Mouse (Mus musculus) heart, embryonic 13.5 days (tissue): Measurements from ENCODE around the gene Dhx16. TPM values are rescaled to one million over a fixed set of nuclear protein-coding genes. Genes with fewer than 3 reads are reported as not detected.
"Not testable (repeated sequence)": the region's sequence is repeated elsewhere in the genome, so short reads cannot be mapped to it uniquely, and the experiment has no call there.

Experiments used
- ATAC-seq: fragments of 200-750 bp; cut with Nextera tagmentation; 2 replicates; pipeline ENCODE4 v1.8.0; 2017; ENCODE audit warnings: moderate TSS enrichment; ENCODE audit not compliant: insufficient number of reproducible peaks, low FRiP score, low TSS enrichment; ENCODE audit errors: extremely low read depth
- H3K27ac ChIP-seq: fragments of 300-500 bp; sonication (generic); replicated peaks from 2 replicates; pipeline ENCODE4 v1.5.1; 2015; ENCODE audit warnings: moderate library complexity, mild to moderate bottlenecking, inconsistent platforms
- H3K27me3 ChIP-seq: fragments of 300-500 bp; sonication (generic); replicated peaks from 2 replicates; pipeline ENCODE4 v1.6.1; 2015; ENCODE audit warnings: mild to moderate bottlenecking, inconsistent platforms
- H3K36me3 ChIP-seq: fragments of 300-500 bp; sonication (generic); 2 replicates; pipeline ENCODE4 v1.6.1; 2015; ENCODE audit warnings: mild to moderate bottlenecking, inconsistent platforms
- H3K4me1 ChIP-seq: fragments of 300-500 bp; sonication (generic); 2 replicates; pipeline ENCODE4 v1.6.1; 2015; ENCODE audit warnings: inconsistent platforms
- H3K4me2 ChIP-seq: fragments of 300-500 bp; sonication (generic); 2 replicates; pipeline ENCODE4 v1.6.1; 2015; ENCODE audit warnings: inconsistent platforms, mild to moderate bottlenecking, moderate library complexity
- H3K4me3 ChIP-seq: fragments of 300-500 bp; sonication (generic); 2 replicates; pipeline ENCODE4 v1.5.1; 2015; ENCODE audit warnings: moderate library complexity, mild to moderate bottlenecking, inconsistent platforms
- H3K9ac ChIP-seq: fragments of 300-500 bp; sonication (generic); 2 replicates; pipeline ENCODE4 v1.6.1; 2015; ENCODE audit warnings: inconsistent platforms, mild to moderate bottlenecking, moderate library complexity
- H3K9me3 ChIP-seq: fragments of 300-500 bp; sonication (generic); 2 replicates; pipeline ENCODE4 v1.6.1; 2016; ENCODE audit warnings: inconsistent platforms
- WGBS: fragments of 180-500 bp; shearing (Covaris S2); methylation state at CpG from one replicate; pipeline ENCODE4 v1.1.7; 2015; ENCODE audit warnings: mixed read lengths; 5-methylcytosine and 5-hydroxymethylcytosine counted together
- polyA plus RNA-seq: library from polyadenylated mRNA; unstranded; fragments of >200 nt; fragmentation: Nextera tagmentation; extraction: Ambion mirVana; gene quantifications from 2 replicates; pipeline ENCODE4 v1.2.1, GENCODE M21; 2015

Gene Dhx16
- polyA plus RNA-seq, 1 experiment from 2014 or later = 22.8 TPM

DNA sequence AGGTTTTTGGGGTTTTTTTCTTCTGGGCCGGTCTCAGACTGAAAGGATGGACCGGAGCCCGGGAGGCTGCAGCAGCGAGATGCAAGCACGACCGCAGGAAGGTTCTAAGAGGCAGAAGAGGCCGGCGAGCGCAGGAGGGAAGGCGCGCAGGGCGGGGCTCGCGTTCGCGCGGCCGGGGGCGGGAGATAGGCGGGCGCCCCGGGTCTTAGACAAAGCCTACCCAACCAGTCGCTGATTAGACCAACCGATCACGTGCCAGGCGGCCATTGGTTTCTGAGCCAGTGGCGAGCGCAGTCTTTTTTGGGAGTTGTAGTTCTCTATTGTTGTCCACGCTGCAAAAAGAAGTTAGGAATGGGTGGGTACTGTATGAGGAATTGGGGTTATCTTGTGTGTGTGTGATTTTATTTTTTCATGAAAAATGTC lies 41.5 kb upstream of the Dhx16 start, which contains the start of gene Tubb5:
Gene Tubb5 (minus strand): TSS at position 185 of the 423 bp plus-strand sequence.
- Histone ChIP-seq H3K36me3 (peaks cover 37% of the 10 kb centered on the region), H3K27me3 (no peaks in the 10 kb centered on the region), H3K27ac (peak within 1 kb of the TSS; percentile 99), H3K4me1 (peaks cover 60% of the 10 kb centered on the region), H3K9me3 (no peaks in the 10 kb centered on the region), H3K4me2 (peak within 1 kb of the TSS; percentile 90), H3K9ac (peak within 1 kb of the TSS; percentile 99), H3K4me3 (peak within 1 kb of the TSS; percentile 94)
- under 1% methylated on average over 29 of the region's 29 CpGs for WGBS
- ATAC-seq = peak; percentile 75

DNA sequence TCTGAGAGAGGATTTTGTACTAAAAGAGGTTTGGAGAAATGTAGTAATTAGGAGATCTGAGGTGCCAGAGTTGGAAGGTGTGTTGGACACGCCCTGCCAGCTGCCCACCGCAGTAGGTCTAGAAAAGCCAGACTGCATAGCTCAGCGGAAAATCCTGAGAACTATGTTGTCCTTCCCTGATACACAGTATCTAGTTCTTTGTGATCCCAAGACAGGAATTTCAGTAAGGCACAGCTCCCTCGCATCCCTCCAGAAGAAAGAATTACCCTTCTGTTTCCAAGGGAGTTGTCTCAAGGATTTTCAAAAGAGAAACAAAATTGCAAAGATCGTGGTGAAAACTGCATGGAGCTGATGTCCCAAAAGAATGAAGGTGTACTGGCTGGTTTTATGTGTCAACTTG lies 41.0 kb upstream of the Dhx16 start:
- ATAC-seq = no peak
- H3K4me1 ChIP-seq = peaks cover 57% of the 10 kb centered on the region
- 4% methylated on average over 5 of the region's 5 CpGs for WGBS
- no peaks in the 10 kb centered on the region for H3K9me3 ChIP-seq
- H3K27ac ChIP-seq = peak overlapping the region; percentile 99
- peaks cover 33% of the 10 kb centered on the region for H3K36me3 ChIP-seq
- H3K27me3 ChIP-seq = no peaks in the 10 kb centered on the region
- peak overlapping the region; percentile 82 for H3K9ac ChIP-seq
- H3K4me2 ChIP-seq = peak overlapping the region; percentile 90
- peak overlapping the region; percentile 94 for H3K4me3 ChIP-seq

- Histone ChIP-seq H3K36me3 (peaks cover 30% of the 10 kb centered on the region), H3K4me2 (peak overlapping the region; percentile 90), H3K4me3 (peak overlapping the region; percentile 94), H3K4me1 (peaks cover 53% of the 10 kb centered on the region), H3K27ac (peak overlapping the region; percentile 99), H3K9ac (peak overlapping the region; percentile 82)
- ATAC-seq, H3K27me3 ChIP-seq, H3K9me3 ChIP-seq: not testable (repeated sequence)
- WGBS = 54% methylated on average over 3 of the region's 3 CpGs
Measured at GRCm38 (mm10) chr17:35839002-35839401, 40.6 kb upstream of the Dhx16 start.

DNA sequence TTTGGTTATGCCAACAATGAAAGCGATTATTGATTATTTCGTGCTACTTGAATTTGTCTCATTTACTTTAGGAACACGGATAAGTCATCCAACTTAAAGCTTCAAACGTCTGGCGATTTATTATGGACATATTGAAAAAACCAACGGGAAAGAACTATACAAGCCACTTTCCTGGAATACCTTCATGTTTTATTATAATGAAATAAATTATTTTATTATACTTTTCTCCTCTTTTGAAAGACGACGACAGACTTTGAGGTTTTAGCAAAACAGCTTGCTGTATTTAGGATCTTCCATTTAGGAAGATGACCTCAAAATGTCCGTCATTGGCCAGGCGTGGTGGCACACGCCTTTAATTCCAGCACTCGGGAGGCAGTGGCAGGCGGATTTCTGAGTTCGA lies 39.1 kb upstream of the Dhx16 start:
- 53% methylated on average over 14 of the region's 14 CpGs for WGBS
- Histone ChIP-seq H3K4me3 (peak overlapping the region; percentile 68), H3K27ac (peak overlapping the region; percentile 73), H3K4me1 (peaks cover 38% of the 10 kb centered on the region), H3K9me3 (no peaks in the 10 kb centered on the region), H3K4me2 (peak overlapping the region; percentile 82), H3K27me3 (no peaks in the 10 kb centered on the region), H3K36me3 (peaks cover 28% of the 10 kb centered on the region), H3K9ac (peak overlapping the region; percentile 74)
- ATAC-seq = no peak

GRCm38 (mm10) chr17:35841076-35841950 lies 38.3 kb upstream of the Dhx16 start, which contains the start of gene Mdc1:
TSS of gene Mdc1 (plus strand) at chr17:35841515.
- H3K4me3 ChIP-seq = peak within 1 kb of the TSS; percentile 68
- peak within 1 kb of the TSS; percentile 82 for H3K4me2 ChIP-seq
- peak; percentile 85 for ATAC-seq
- under 1% methylated on average over 59 of the region's 59 CpGs for WGBS
- H3K9me3 ChIP-seq = no peaks in the 10 kb centered on the region
- peak within 1 kb of the TSS; percentile 85 for H3K9ac ChIP-seq
- peaks cover 28% of the 10 kb centered on the region for H3K36me3 ChIP-seq
- peaks cover 30% of the 10 kb centered on the region for H3K4me1 ChIP-seq
- peak within 1 kb of the TSS; percentile 84 for H3K27ac ChIP-seq
- H3K27me3 ChIP-seq = no peaks in the 10 kb centered on the region

GRCm38 (mm10) chr17:35842006-35842405 lies 37.6 kb upstream of the Dhx16 start:
- Histone ChIP-seq H3K4me1 (peaks cover 27% of the 10 kb centered on the region), H3K4me3 (peak overlapping the region; percentile 68), H3K9me3 (no peaks in the 10 kb centered on the region), H3K27me3 (no peaks in the 10 kb centered on the region), H3K27ac (peak overlapping the region; percentile 84), H3K36me3 (peaks cover 30% of the 10 kb centered on the region), H3K9ac (peak overlapping the region; percentile 85), H3K4me2 (peak overlapping the region; percentile 82)
- ATAC-seq = no peak
- 14% methylated on average over 11 of the region's 11 CpGs for WGBS

GRCm38 (mm10) chr17:35843514-35843913 lies 36.1 kb upstream of the Dhx16 start:
- 93% methylated on average over 3 of the region's 3 CpGs for WGBS
- no peak for ATAC-seq
- H3K36me3 ChIP-seq = peaks cover 45% of the 10 kb centered on the region
- H3K9me3 ChIP-seq = no peaks in the 10 kb centered on the region
- H3K27me3 ChIP-seq = no peaks in the 10 kb centered on the region
- no peak overlapping the region for H3K27ac ChIP-seq
- no peak overlapping the region for H3K4me2 ChIP-seq
- H3K9ac ChIP-seq = no peak overlapping the region; the same call in 1 of the 2 replicates
- H3K4me3 ChIP-seq = no peak overlapping the region
- H3K4me1 ChIP-seq = peaks cover 27% of the 10 kb centered on the region

GRCm38 (mm10) chr17:35848112-35848511 lies 31.5 kb upstream of the Dhx16 start:
- no peak for ATAC-seq
- H3K36me3 ChIP-seq = peaks cover 89% of the 10 kb centered on the region
- 48% methylated on average over 1 of the region's 1 CpGs for WGBS
- no peak overlapping the region for H3K4me3 ChIP-seq
- H3K4me2 ChIP-seq = no peak overlapping the region
- H3K27me3 ChIP-seq = no peaks in the 10 kb centered on the region
- H3K4me1 ChIP-seq = peaks cover 1% of the 10 kb centered on the region; the same call in 1 of the 2 replicates
- no peaks in the 10 kb centered on the region for H3K9me3 ChIP-seq
- H3K9ac ChIP-seq = peak overlapping the region; percentile 24
- no peak overlapping the region for H3K27ac ChIP-seq

- no peaks in the 10 kb centered on the region for H3K27me3 ChIP-seq
- H3K4me3 ChIP-seq = no peak overlapping the region
- H3K9ac ChIP-seq = no peak overlapping the region
- H3K4me1 ChIP-seq = no peaks in the 10 kb centered on the region
- no peak for ATAC-seq
- no peak overlapping the region for H3K27ac ChIP-seq
- H3K9me3 ChIP-seq = no peaks in the 10 kb centered on the region
- H3K36me3 ChIP-seq = peaks cover 96% of the 10 kb centered on the region
- H3K4me2 ChIP-seq = no peak overlapping the region
- 72% methylated on average over 3 of the region's 3 CpGs for WGBS
Measured at GRCm38 (mm10) chr17:35850974-35851373, 28.6 kb upstream of the Dhx16 start.

- Histone ChIP-seq H3K4me1 (peaks cover 15% of the 10 kb centered on the region), H3K9ac (no peak overlapping the region), H3K4me2 (no peak overlapping the region), H3K4me3 (no peak overlapping the region), H3K27ac (no peak overlapping the region), H3K36me3 (peaks cover 47% of the 10 kb centered on the region), H3K9me3 (no peaks in the 10 kb centered on the region), H3K27me3 (no peaks in the 10 kb centered on the region)
- ATAC-seq = no peak
- 93% methylated on average over 1 of the region's 1 CpGs for WGBS
Measured at GRCm38 (mm10) chr17:35859371-35859770, 20.2 kb upstream of the Dhx16 start.

- H3K9ac ChIP-seq = no peak overlapping the region
- H3K4me2 ChIP-seq = no peak overlapping the region
- no peaks in the 10 kb centered on the region for H3K9me3 ChIP-seq
- H3K4me1 ChIP-seq = peaks cover 20% of the 10 kb centered on the region
- no peak overlapping the region for H3K27ac ChIP-seq
- H3K36me3 ChIP-seq = peaks cover 42% of the 10 kb centered on the region
- ATAC-seq = no peak
- 42% methylated on average over 2 of the region's 2 CpGs for WGBS
- H3K4me3 ChIP-seq = no peak overlapping the region
- no peaks in the 10 kb centered on the region for H3K27me3 ChIP-seq
Measured at GRCm38 (mm10) chr17:35859835-35860234, 19.8 kb upstream of the Dhx16 start.
